Mouse (Mus musculus) C3H10T1/2 (cell line): ENCODE results near the gene Trim28. TPM values are rescaled to one million over a fixed set of nuclear protein-coding genes. Genes with fewer than 3 reads are reported as not detected.

Experiments
- polyA plus RNA-seq, 2 experiments: library from polyadenylated mRNA; unstranded; fragments of >200 nt; fragmentation: generic; extraction: Trizol; gene quantifications; one replicate each; pipeline ENCODE4 v1.2.1; 2012; ENCODE audit warnings: missing spikeins in 2 of 2

Gene Trim28
- polyA plus RNA-seq, result 100 to 1,000 TPM; 465 to 613 TPM

DNA sequence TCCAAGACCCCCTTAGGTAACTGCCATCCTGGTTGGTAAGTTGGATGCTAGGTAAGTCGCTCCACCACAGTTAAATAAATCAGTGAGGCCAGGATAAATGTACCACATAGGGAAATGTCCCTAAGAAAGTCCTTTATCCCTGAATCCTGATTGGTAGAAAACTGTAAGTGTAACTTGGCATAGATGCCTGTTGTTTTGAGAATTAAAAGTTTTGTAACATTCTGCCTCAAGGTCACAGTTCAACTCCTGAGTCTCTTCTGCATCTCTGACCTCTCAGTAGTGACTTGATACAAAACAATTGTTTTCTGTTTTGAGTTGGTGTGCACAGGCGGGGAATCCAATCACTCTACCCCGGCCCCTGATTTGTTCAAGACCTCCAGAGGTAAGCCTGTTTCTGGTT is at the start of gene Trim28:
TSS of gene Trim28 (plus strand) at position 264 of the 400 bp plus-strand sequence.

DNA sequence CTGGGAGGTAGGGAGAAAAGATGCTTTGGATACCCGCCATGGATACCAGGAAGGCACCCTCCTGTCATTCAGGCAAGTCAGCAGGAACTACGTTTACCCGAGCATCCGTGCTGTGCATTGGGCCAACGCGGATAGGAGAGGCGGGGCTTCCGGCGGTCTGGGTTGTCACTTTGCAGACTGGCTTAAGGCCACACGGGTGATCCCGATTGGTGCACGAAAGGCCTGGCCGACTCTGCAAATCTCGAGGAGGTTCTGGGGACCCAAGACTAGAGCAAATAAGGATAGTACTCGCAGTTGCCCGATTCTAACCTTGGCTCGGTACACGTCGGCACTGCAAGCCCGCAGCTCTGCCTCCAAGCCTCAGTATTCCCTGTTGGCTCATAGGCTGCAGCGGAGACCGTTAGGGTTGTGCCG is 33.2 kb upstream of the Trim28 start, which contains the start of gene Zfp324:
TSS of gene Zfp324 (plus strand) at position 161 of the 414 bp plus-strand sequence.

GRCm38 (mm10) chr7:12977682-12978389 is 21.1 kb upstream of the Trim28 start, which contains the start of gene Zfp446:
Gene Zfp446, plus strand, starts transcription at chr7:12977848.

GRCm38 (mm10) chr7:12998053-12998452 is 861 bp upstream of the Trim28 start, which contains the start of gene Slc27a5:
Gene Slc27a5, minus strand, starts transcription at chr7:12998192.

DNA sequence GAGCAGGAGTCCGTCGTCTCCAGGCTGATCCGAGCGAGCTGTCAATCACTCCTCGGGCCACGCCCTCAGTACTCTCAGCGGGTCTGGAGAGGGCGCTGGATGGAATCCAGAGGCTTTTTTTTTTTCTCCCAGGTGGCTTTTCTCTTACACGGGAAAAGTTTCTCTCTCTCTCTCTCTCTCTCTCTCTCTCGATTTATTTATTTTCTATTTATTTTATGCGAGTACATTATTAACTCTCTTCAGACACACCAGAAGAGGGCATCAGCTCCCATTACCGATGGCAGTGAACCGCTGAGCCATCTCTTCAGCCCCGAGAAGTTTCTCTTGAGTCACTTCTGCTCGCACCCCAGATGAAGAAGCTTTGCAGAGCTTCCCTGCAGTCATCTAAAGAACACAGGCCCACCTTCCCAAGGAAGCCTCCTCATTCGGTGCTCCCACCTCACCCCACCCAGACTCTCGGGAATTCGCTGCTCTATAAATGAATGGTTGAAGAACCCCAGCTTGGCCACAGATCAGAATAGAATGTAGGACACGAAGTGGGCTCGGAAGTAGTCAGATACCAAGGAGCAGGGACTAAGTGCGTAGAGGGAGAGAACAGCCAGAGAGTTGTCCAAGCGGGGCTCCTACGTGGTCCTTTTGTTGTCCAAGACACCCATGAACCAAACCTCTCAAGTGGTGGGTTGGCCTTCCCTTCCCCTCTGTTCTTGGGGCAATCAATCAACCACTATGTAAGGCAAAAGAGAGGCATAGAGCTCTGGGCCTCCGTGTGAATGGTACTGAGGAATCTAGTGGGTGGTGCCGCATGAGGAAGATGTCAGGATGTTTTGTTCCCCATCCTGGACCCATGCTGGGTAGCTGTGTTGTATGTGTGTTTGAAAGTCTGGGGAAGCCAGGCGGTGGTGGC is 11.3 kb downstream of the Trim28 start, which contains the start of gene Zbtb45:
TSS of gene Zbtb45 (minus strand) at position 30 of the 904 bp plus-strand sequence.

GRCm38 (mm10) chr7:13034148-13034977 is 35.4 kb downstream of the Trim28 start, which contains the start of gene Chmp2a:
Gene Chmp2a, minus strand, starts transcription at chr7:13034807.

GRCm38 (mm10) chr7:13037901-13038555 is 39.1 kb downstream of the Trim28 start, which contains the start of gene Ube2m:
Gene Ube2m, minus strand, starts transcription at chr7:13038275.

GRCm38 (mm10) chr7:13054287-13055010 is 55.5 kb downstream of the Trim28 start, which contains the start of gene Mzf1:
Gene Mzf1, minus strand, starts transcription at chr7:13054764.

Other genes with a start within 250 kb of the Trim28 start
- under 1 TPM in 1 of 2 experiments, not detected in 1; 0.09 TPM for gene Zscan18, start 195.5 kb upstream of the Trim28 start, polyA plus RNA-seq
- gene Zfp329, start 180.3 kb upstream of the Trim28 start, polyA plus RNA-seq, result 1 to 10 TPM in 1 of 2 experiments, under 1 TPM in 1; 0.09 to 1.7 TPM
- gene Zfp110, start 164.4 kb upstream of the Trim28 start, polyA plus RNA-seq, result 1 to 10 TPM in 1 of 2 experiments, under 1 TPM in 1; 0.46 to 6.5 TPM
- gene Zfp128, start 117.9 kb upstream of the Trim28 start, polyA plus RNA-seq, result 1 to 10 TPM in 1 of 2 experiments, under 1 TPM in 1; 0.20 to 2.1 TPM
- 1 to 10 TPM; 1.5 to 5.6 TPM for gene Zscan22, start 101.3 kb upstream of the Trim28 start, polyA plus RNA-seq
- 1,000 to 10,000 TPM; 2,873 to 4,278 TPM for gene Rps5, start 76.8 kb upstream of the Trim28 start, polyA plus RNA-seq
- 1 to 10 TPM in 1 of 2 experiments, under 1 TPM in 1; 0.30 to 1.0 TPM for gene Rnf225, start 71.7 kb upstream of the Trim28 start, polyA plus RNA-seq
- gene Zfp324, start 33.3 kb upstream of the Trim28 start, polyA plus RNA-seq, result 1 to 10 TPM; 3.1 to 9.2 TPM
- gene Zfp446, start 21.3 kb upstream of the Trim28 start, polyA plus RNA-seq, result 1 to 10 TPM; 1.5 to 3.0 TPM
- under 1 TPM in 1 of 2 experiments, not detected in 1; 0.04 TPM for gene Slc27a5, start 922 bp upstream of the Trim28 start, polyA plus RNA-seq
- 10 to 100 TPM; 16.4 to 22.3 TPM for gene Zbtb45, start 10.9 kb downstream of the Trim28 start, polyA plus RNA-seq
- gene Chmp2a, start 35.7 kb downstream of the Trim28 start, polyA plus RNA-seq, result 100 to 1,000 TPM; 141 to 255 TPM
- 100 to 1,000 TPM; 117 to 284 TPM for gene Ube2m, start 39.2 kb downstream of the Trim28 start, polyA plus RNA-seq
- 1 to 10 TPM in 1 of 2 experiments, under 1 TPM in 1; 0.67 to 4.8 TPM for gene Mzf1, start 55.6 kb downstream of the Trim28 start, polyA plus RNA-seq
- not detected for gene Vmn1r85, start 96.1 kb downstream of the Trim28 start, polyA plus RNA-seq
- gene Vmn1r86, start 120.8 kb downstream of the Trim28 start, polyA plus RNA-seq, result not detected
- gene Vmn1r87, start 141.0 kb downstream of the Trim28 start, polyA plus RNA-seq, result not detected
- under 1 TPM in 1 of 2 experiments, not detected in 1; 0.02 TPM for gene Vmn1r88, start 160.5 kb downstream of the Trim28 start, polyA plus RNA-seq
- not detected for gene Vmn1r89, start 213.9 kb downstream of the Trim28 start, polyA plus RNA-seq